Comparison of ENCODE assay signal across 11 mouse cellular contexts in the genomic region with DNA sequence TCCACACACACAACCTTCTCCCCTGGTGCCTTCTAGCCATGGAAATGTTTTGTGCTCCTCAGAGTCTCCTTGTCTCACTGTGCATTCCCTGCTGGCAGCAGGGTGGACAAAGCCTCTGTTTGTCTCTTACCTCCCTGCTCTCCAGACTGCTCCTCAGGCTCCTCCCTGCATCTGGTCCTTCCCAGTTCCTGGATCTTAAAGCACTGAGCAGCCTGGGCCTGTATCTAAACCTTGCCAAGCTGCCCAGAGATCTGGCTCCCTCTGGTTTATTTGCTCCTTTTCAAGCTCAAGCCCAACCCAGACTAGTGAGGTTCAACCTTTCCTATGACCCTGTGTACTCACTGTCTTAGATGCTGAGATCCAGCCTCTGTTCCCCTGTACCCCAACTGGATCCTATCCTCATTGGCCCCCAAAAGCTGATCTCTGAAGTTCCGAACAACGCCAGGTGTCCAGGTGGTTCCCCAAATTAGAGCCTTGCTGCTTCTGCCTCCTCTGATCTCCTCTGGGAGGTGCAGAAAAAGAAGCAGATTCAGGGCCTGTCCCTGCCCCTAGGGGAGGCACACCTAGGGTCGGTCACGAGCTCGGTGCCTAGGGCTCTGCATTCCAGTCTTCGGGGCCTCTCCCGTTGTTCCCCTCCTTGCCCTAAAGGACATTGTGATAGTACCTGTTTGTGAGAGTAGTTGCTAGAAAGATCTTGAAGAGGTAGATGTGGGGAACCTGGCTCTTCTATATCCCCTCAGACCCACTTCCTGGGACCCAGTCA.
DNase-seq lines count a peak whose midpoint lies in the region; ATAC-seq and TF ChIP-seq lines count a peak whose summit lies in the region.
"Had no signal": no experiment of that assay in that cellular context is flagged by ENCODE, and none has a peak within 500 bp of the region (broad histone marks: within the 10 kb centered on the region; RNA-seq: fewer than 3 reads in every experiment).

No protein-coding gene starts in this region.

- no peak for TF ChIP-seq POLR2A in CH12.LX (IDR thresholded peaks at IDR 0.05; ENCODE audit: low read depth, low read length)

- peaks cover 54% of the 10 kb centered on the region for H3K4me1 ChIP-seq in embryonic facial prominence, embryonic 15.5 days
- H3K4me1 ChIP-seq in embryonic facial prominence, embryonic 10.5 days: peaks cover 36% of the 10 kb centered on the region
- peaks cover 79% of the 10 kb centered on the region for H3K4me1 ChIP-seq in heart, embryonic 16.5 days (ENCODE audit: control insufficient read depth, insufficient read depth, low read length)
- H3K4me1 ChIP-seq in CH12.LX (ENCODE audit: control insufficient read depth in 1 of 2, insufficient read depth in 2 of 2): peaks cover 51 to 97% of the 10 kb centered on the region in 2 experiments
- peaks cover 53% of the 10 kb centered on the region for H3K4me1 ChIP-seq in limb, embryonic 13.5 days

- ATAC-seq in embryonic facial prominence, embryonic 15.5 days (ENCODE audit: insufficient number of reproducible peaks, low FRiP score, low TSS enrichment, low read depth): no peak
- no peak for ATAC-seq in heart, embryonic 16.5 days (replicated peaks; ENCODE audit: extremely low read depth, insufficient read depth, low FRiP score)
- no peak for ATAC-seq in limb, embryonic 13.5 days (ENCODE audit: low FRiP score, low read depth)
- ATAC-seq in erythroblast, adult 5-6 weeks (replicated peaks; ENCODE audit: low FRiP score, poor library complexity, severe bottlenecking): no peak

- DNase-seq in embryonic facial prominence, embryonic 10.5 days (ENCODE audit: low spot score): no peak
- DNase-seq in heart, postnatal 4 days: no peak
- no peak for DNase-seq in CH12.LX (ENCODE audit: extremely low read depth)
- DNase-seq in left cerebral cortex, postnatal 4 days: no peak
- DNase-seq: adrenal gland, postnatal 25 days; gastrocnemius, postnatal 25 days had no signal

- H3K9ac ChIP-seq in embryonic facial prominence, embryonic 15.5 days: no peak overlapping the region
- peak overlapping the region; percentile 24 for H3K9ac ChIP-seq in heart, embryonic 16.5 days (ENCODE audit: low read length)
- no peak overlapping the region for H3K9ac ChIP-seq in CH12.LX (ENCODE audit: insufficient read depth, low read depth)
- no peak overlapping the region for H3K9ac ChIP-seq in limb, embryonic 13.5 days

- no peak for TF ChIP-seq RAD21 in CH12.LX (IDR thresholded peaks at IDR 0.05; ENCODE audit: low read depth, low read length)

- 73% methylated on average over 7 of the region's 7 CpGs for WGBS in embryonic facial prominence, embryonic 15.5 days
- 92% methylated on average over 7 of the region's 7 CpGs for WGBS in embryonic facial prominence, embryonic 10.5 days
- WGBS in heart, embryonic 16.5 days: 79% methylated on average over 7 of the region's 7 CpGs
- 87% methylated on average over 7 of the region's 7 CpGs for WGBS in limb, embryonic 13.5 days

- no peaks in the 10 kb centered on the region for H3K9me3 ChIP-seq in embryonic facial prominence, embryonic 15.5 days (replicated peaks)
- no peaks in the 10 kb centered on the region for H3K9me3 ChIP-seq in embryonic facial prominence, embryonic 10.5 days
- no peaks in the 10 kb centered on the region for H3K9me3 ChIP-seq in heart, embryonic 16.5 days (replicated peaks; ENCODE audit: control insufficient read depth, low read length)
- no peaks in the 10 kb centered on the region for H3K9me3 ChIP-seq in CH12.LX (replicated peaks; ENCODE audit: low read length)
- H3K9me3 ChIP-seq in limb, embryonic 13.5 days: no peaks in the 10 kb centered on the region

- in situ Hi-C loops in CH12.LX (cut with MboI; ENCODE audit: low pct_ligation_motif_present, low pct_unique_long_range_greater_than_20kb, low sequenced_read_pairs): no loop called here

- 0 out of 2 replicates have a peak overlapping the region, but pooled peaks have one; percentile 2 for H3K27ac ChIP-seq in embryonic facial prominence, embryonic 15.5 days (replicated peaks)
- no peak overlapping the region for H3K27ac ChIP-seq in embryonic facial prominence, embryonic 10.5 days (replicated peaks)
- H3K27ac ChIP-seq in heart, embryonic 16.5 days (ENCODE audit: low read length): peak overlapping the region; percentile 93
- H3K27ac ChIP-seq in CH12.LX (ENCODE audit: insufficient read depth, low read depth): peak overlapping the region; percentile 42
- 0 out of 2 replicates have a peak overlapping the region, but pooled peaks have one; percentile 15 for H3K27ac ChIP-seq in limb, embryonic 13.5 days

- 0 out of 2 replicates have a peak, but pooled peaks cover 5% of the 10 kb centered on the region for H3K79me2 ChIP-seq in CH12.LX (replicated peaks; ENCODE audit: control insufficient read depth, extremely low read depth, insufficient read depth, poor library complexity, severe bottlenecking)

- H3K4me3 ChIP-seq in embryonic facial prominence, embryonic 15.5 days (replicated peaks): no peak overlapping the region
- H3K4me3 ChIP-seq in embryonic facial prominence, embryonic 10.5 days: no peak overlapping the region
- no peak overlapping the region for H3K4me3 ChIP-seq in heart, embryonic 16.5 days (ENCODE audit: low read length)
- no peak overlapping the region for H3K4me3 ChIP-seq in CH12.LX (replicated peaks in 1 of 3; ENCODE audit: low read depth in 2 of 3, low read length in 2 of 3, poor library complexity in 1 of 3)
- H3K4me3 ChIP-seq in limb, embryonic 13.5 days: no peak overlapping the region
- H3K4me3 ChIP-seq: erythroblast, embryonic 14.5 days had no signal

- no peak overlapping the region for H3K4me2 ChIP-seq in embryonic facial prominence, embryonic 15.5 days (replicated peaks)
- H3K4me2 ChIP-seq in heart, embryonic 16.5 days (ENCODE audit: low read depth, low read length): no peak overlapping the region
- H3K4me2 ChIP-seq in CH12.LX (ENCODE audit: insufficient read depth, low read depth, poor library complexity, severe bottlenecking): no peak overlapping the region
- H3K4me2 ChIP-seq in limb, embryonic 13.5 days (replicated peaks): no peak overlapping the region

- TF ChIP-seq EP300 in CH12.LX (IDR thresholded peaks at IDR 0.05; ENCODE audit: low read length): no peak

- no peak for TF ChIP-seq CTCF in CH12.LX (conservative IDR thresholded peaks at IDR 0.05 in 1 of 2, IDR thresholded peaks at IDR 0.05 in 1 of 2; ENCODE audit: low read depth in 2 of 2, low read length in 2 of 2)

- intact Hi-C loops in left cerebral cortex, postnatal 4 days (cut with DNase I): no loop called here

- dilution Hi-C loops in CH12.LX (cut with MboI; ENCODE audit: extremely low pct_ligation_motif_present, extremely low pct_unique_long_range_greater_than_20kb, low sequenced_read_pairs): no loop called here

- H3K27me3 ChIP-seq in embryonic facial prominence, embryonic 15.5 days: no peaks in the 10 kb centered on the region
- no peaks in the 10 kb centered on the region for H3K27me3 ChIP-seq in embryonic facial prominence, embryonic 10.5 days (replicated peaks; ENCODE audit: low read depth, poor library complexity, severe bottlenecking)
- H3K27me3 ChIP-seq in heart, embryonic 16.5 days (ENCODE audit: control insufficient read depth, insufficient read depth, low read length): no peaks in the 10 kb centered on the region
- H3K27me3 ChIP-seq in CH12.LX (replicated peaks): no peaks in the 10 kb centered on the region
- H3K27me3 ChIP-seq in limb, embryonic 13.5 days: no peaks in the 10 kb centered on the region

- peaks cover 4% of the 10 kb centered on the region; the same call in 1 of the 2 replicates for H3K36me3 ChIP-seq in embryonic facial prominence, embryonic 15.5 days
- H3K36me3 ChIP-seq in embryonic facial prominence, embryonic 10.5 days (replicated peaks): peaks cover 88% of the 10 kb centered on the region
- H3K36me3 ChIP-seq in heart, embryonic 16.5 days (ENCODE audit: control insufficient read depth, insufficient read depth): peaks cover under 1% of the 10 kb centered on the region; the same call in 1 of the 2 replicates
- peaks cover 10 to 76% of the 10 kb centered on the region in 2 experiments for H3K36me3 ChIP-seq in CH12.LX (replicated peaks in 1 of 2; ENCODE audit: control insufficient read depth in 1 of 2, insufficient read depth in 1 of 2, low read length in 1 of 2)
- peaks cover 72% of the 10 kb centered on the region for H3K36me3 ChIP-seq in limb, embryonic 13.5 days

TF ChIP-seq in CH12.LX, 34 proteins besides CTCF, POLR2A, EP300 and RAD21:
- TF ChIP-seq BHLHE40 (IDR thresholded peaks at IDR 0.05; ENCODE audit: low read depth, low read length) (peak; percentile 35), TBP (conservative IDR thresholded peaks at IDR 0.05; ENCODE audit: low read depth, low read length) (no peak)
